Mouse (Mus musculus): ENCODE measurements around the gene Ccdc50. TPM values are rescaled to one million over a fixed set of nuclear protein-coding genes. Genes with fewer than 3 reads are reported as not detected.

Ccdc50 gene
- polyA plus RNA-seq, 1 experiment from 2014 or later = 52.3 TPM

DNA sequence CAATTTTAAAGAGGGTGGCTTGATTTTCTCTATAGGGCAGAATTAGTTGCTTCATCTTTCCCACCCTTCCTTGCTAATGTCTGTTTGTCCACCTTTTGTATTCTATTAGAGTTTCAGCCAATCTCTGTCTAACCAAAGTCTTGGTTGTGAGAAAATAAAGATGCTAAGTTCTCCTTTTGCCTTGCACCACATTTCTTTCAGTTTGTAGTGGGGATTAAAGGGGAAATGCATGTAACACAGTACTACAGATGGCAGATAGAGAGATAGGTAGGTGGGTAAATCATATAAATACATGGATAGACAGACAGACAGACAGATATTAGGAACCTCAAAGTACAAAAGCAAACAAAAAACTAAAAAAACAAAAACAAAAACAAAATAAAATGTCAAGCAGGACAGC, 12.1 kb upstream of the Ccdc50 start:
- no peak overlapping the region for H3K27ac ChIP-seq
- no peak overlapping the region for H3K9ac ChIP-seq (replicated peaks)
- H3K4me2 ChIP-seq = no peak overlapping the region
- no peak for ATAC-seq (ENCODE audit: insufficient number of reproducible peaks, insufficient read depth, low FRiP score, low TSS enrichment, low read depth)
- no peaks in the 10 kb centered on the region for H3K4me1 ChIP-seq (replicated peaks)
- H3K4me3 ChIP-seq (replicated peaks) = no peak overlapping the region
- no peaks in the 10 kb centered on the region for H3K27me3 ChIP-seq
- H3K36me3 ChIP-seq = no peaks in the 10 kb centered on the region
- H3K9me3 ChIP-seq = no peaks in the 10 kb centered on the region

DNA sequence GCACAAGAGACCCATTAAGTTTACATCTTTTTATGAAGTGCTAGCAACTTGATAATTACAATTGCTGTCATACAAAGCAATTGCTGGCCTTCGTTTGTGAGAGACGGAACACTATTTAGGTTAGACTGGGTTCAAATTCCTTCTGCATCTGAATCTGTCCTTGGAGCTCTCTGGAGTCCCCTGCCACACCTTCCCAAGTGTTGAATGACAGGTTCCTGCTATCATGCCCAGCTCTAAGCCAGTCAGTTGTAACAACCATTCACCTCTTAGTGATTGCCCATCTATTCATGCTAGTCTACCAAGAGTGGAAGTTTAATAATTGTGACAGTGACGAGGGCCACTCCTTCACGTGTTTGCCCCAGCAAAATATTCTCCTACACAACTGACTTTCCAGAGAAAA, 6.5 kb upstream of the Ccdc50 start:
- Histone ChIP-seq H3K27ac (no peak overlapping the region), H3K36me3 (no peaks in the 10 kb centered on the region), H3K4me2 (no peak overlapping the region), H3K9me3 (no peaks in the 10 kb centered on the region), H3K4me1 (replicated peaks) (no peaks in the 10 kb centered on the region), H3K27me3 (no peaks in the 10 kb centered on the region), H3K4me3 (replicated peaks) (no peak overlapping the region), H3K9ac (replicated peaks) (no peak overlapping the region)
- 62% methylated on average over 4 of the region's 4 CpGs for WGBS
- ATAC-seq (ENCODE audit: insufficient number of reproducible peaks, insufficient read depth, low FRiP score, low TSS enrichment, low read depth) = no peak

DNA sequence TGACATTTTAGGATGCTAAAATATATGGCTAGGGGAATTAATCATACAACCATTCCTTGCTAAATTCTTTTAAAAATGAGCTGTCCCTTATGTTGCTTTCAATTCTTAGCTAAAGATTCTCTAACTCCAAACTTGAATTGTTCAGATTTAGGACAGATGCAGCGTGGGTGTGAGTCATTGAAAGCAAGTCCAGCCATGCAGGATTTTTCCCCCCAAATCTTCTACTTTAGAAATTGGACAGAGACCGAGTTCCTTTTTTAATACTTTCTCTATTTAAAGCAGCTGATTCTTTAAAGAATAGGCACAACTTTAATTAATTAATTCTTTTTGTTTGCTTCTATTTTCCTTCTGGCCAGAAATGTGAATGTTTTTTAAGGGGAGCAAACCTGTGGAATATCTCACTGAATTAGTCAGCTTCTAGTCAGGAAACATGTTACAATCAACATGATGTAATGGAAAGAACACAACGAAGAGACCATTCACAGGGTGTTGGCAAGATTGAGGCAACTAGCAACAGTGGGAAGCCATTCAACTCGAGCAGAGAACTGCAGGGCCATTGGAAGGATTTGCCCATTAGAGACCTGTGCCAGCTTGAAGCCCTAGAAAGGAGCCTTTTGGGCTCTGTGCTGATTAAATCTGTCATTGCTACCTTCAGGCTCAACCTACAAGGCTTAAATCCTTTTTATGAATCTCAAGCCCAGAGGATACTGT, 3.6 kb upstream of the Ccdc50 start:
- Histone ChIP-seq H3K4me2 (no peak overlapping the region), H3K27ac (no peak overlapping the region), H3K9me3 (no peaks in the 10 kb centered on the region), H3K27me3 (no peaks in the 10 kb centered on the region), H3K9ac (replicated peaks) (no peak overlapping the region), H3K4me1 (replicated peaks) (peaks cover 4% of the 10 kb centered on the region), H3K4me3 (replicated peaks) (no peak overlapping the region), H3K36me3 (no peaks in the 10 kb centered on the region)
- WGBS = 70% methylated on average over 4 of the region's 4 CpGs
- ATAC-seq (ENCODE audit: insufficient number of reproducible peaks, insufficient read depth, low FRiP score, low TSS enrichment, low read depth) = no peak

DNA sequence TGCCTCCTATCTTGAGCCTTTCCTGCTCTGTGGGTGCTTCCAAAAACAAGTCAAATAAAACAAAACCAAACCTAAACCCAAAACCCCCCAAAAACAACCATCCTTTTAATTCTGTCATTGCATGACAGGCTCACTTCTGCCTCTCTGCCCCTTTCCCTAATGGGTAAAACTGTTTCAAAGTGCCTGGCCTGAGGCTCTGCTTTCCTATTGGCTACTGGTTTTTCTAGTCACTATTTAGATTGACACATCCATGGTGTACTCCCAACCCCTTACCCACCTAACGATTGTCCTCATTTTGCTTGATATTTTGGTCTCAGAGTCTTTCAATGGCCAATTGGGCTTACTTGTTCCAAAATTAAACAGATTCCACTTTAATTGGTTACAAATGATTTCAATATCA, 3.0 kb upstream of the Ccdc50 start:
- no peaks in the 10 kb centered on the region for H3K27me3 ChIP-seq
- no peak overlapping the region for H3K4me2 ChIP-seq
- no peak overlapping the region for H3K27ac ChIP-seq
- H3K36me3 ChIP-seq = no peaks in the 10 kb centered on the region
- WGBS = 78% methylated on average over 1 of the region's 1 CpGs
- ATAC-seq (ENCODE audit: insufficient number of reproducible peaks, insufficient read depth, low FRiP score, low TSS enrichment, low read depth) = no peak
- no peak overlapping the region for H3K9ac ChIP-seq (replicated peaks)
- no peaks in the 10 kb centered on the region for H3K9me3 ChIP-seq
- peaks cover 10% of the 10 kb centered on the region for H3K4me1 ChIP-seq (replicated peaks)
- H3K4me3 ChIP-seq (replicated peaks) = no peak overlapping the region

DNA sequence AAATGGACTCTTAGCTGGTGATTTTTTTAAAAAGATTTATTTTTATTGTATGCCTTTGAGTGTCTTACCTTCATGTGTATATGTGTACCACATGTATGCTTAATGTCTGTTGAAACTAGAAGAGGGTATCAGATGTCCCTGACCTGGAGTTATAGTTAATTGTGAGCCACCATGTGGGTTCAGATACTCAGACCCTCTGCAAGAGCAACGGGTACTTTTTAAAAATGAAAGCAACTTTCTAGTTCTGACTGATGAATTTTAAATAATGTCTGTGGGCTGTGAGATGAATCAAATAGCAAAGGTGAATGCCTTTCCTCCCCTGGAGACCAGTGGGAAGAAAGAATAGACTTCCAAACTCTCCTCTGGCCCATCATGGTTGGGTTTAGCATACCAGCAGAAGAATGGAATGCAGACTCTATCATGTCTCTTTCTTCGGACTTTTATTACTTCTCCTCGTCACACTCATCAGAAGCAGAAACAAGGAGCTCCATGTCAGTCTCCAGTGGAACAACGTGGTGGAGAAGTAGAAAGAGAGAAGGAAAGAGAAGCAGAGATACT, 1.7 kb upstream of the Ccdc50 start:
- H3K4me2 ChIP-seq = no peak overlapping the region
- no peak for ATAC-seq (ENCODE audit: insufficient number of reproducible peaks, insufficient read depth, low FRiP score, low TSS enrichment, low read depth)
- 76% methylated on average over 4 of the region's 4 CpGs for WGBS

DNA sequence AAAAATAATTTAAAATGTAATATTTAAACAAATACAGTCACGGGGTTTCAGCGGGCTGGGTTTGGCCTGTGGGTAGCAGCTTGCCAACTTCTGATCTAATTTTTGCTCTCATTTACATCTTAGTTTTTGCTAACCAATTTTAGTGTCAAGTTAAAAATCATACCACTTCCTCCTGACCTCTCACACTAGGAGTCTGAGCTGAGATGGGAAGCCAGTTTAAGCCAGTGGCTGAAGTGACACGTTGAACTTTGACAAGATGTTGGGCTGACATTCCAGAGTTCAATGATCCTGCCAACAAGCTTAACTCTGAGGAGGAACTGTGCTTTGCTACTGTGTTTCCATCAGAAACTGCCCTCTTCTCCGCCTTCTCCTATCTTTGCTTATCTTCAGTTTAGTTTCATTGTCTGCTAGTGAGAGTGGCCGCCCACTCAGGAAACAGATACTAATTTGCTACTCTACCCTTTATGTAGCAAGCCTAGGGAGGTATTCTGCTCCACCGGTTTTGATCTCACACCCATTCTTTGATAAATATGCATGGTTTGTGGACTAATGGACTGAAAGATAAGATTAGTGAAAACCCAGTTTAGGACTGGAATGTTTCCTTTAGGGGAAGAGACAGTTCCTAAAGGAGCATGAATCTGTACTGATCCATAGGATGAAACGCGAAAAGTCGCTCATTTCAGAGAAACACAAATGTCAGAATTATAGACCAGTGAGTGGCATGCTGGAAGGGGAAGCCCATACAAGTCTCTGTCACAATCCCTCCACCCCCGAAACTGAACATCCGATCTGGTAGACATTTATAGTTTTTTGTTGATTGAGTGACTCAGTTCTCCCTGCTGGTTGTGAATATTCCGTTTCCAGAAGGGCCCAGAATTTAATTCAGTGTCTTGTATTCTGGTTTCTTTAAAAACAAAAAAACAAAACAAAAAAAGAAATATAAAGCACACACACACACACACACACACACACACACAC, 746 bp upstream of the Ccdc50 start:
- Histone ChIP-seq H3K4me2 (peak overlapping the region; percentile 61), H3K4me1 (replicated peaks) (peaks cover 18% of the 10 kb centered on the region), H3K36me3 (no peaks in the 10 kb centered on the region), H3K27ac (no peak overlapping the region), H3K9ac (replicated peaks) (peak overlapping the region; percentile 92; the same call in 1 of the 2 replicates), H3K4me3 (replicated peaks) (peak overlapping the region; percentile 85), H3K9me3 (no peaks in the 10 kb centered on the region), H3K27me3 (no peaks in the 10 kb centered on the region)
- ATAC-seq (ENCODE audit: insufficient number of reproducible peaks, insufficient read depth, low FRiP score, low TSS enrichment, low read depth) = no peak
- WGBS = 63% methylated on average over 12 of the region's 12 CpGs

More for the DNA sequence above, 1.7 kb upstream of the Ccdc50 start:
- H3K36me3 ChIP-seq = no peaks in the 10 kb centered on the region
- H3K9me3 ChIP-seq = no peaks in the 10 kb centered on the region
- no peak overlapping the region for H3K4me3 ChIP-seq (replicated peaks)
- peaks cover 17% of the 10 kb centered on the region for H3K4me1 ChIP-seq (replicated peaks)
- H3K27ac ChIP-seq = no peak overlapping the region
- no peak overlapping the region for H3K9ac ChIP-seq (replicated peaks)
- H3K27me3 ChIP-seq = no peaks in the 10 kb centered on the region

DNA sequence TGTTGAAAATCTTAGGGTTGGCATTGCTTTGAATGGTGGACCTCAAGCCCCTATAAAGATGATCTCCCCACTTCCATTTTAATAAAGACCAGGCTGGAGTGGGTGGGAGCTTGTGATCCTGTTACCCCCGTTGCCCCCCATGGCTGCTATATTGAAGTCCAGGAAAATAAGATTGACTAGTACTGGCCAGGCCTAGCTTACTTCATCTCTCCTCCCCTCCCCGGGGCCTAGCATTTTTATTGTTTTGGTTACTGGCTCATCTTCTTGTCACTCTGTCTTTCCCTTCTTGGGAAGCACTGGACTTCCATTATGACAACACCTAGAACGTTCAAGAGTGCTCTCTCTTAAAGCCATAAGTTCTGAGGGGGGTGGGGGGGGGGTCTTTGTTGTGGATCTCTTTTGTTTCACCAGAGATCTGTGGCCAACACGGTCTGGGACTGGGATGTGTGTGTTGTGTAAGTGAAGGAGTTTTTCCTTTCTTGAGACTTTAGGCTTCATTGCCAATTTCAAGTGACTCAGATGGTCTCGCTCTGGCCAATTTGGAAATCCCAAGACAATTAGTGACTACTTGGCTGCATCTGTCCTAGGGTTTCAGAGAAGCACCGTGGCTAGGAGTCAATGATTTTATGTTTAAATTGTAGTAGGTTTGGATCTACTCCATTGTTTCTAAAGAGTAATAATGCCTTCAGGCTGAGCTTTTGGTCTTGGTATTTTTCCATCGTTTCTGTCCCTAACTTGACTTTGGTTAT, 1.0 kb downstream of the Ccdc50 start:
- WGBS = 30% methylated on average over 7 of the region's 7 CpGs
- H3K4me2 ChIP-seq = peak overlapping the region; percentile 61
- 0 out of 2 replicates have a peak, but pooled peaks have one; percentile 9 for ATAC-seq (ENCODE audit: insufficient number of reproducible peaks, insufficient read depth, low FRiP score, low TSS enrichment, low read depth)
- H3K27ac ChIP-seq = peak overlapping the region; percentile 98
- H3K27me3 ChIP-seq = no peaks in the 10 kb centered on the region
- H3K9ac ChIP-seq (replicated peaks) = peak overlapping the region; percentile 92
- peak overlapping the region; percentile 85 for H3K4me3 ChIP-seq (replicated peaks)
- no peaks in the 10 kb centered on the region for H3K9me3 ChIP-seq
- peaks cover 18% of the 10 kb centered on the region for H3K4me1 ChIP-seq (replicated peaks)
- H3K36me3 ChIP-seq = no peaks in the 10 kb centered on the region

DNA sequence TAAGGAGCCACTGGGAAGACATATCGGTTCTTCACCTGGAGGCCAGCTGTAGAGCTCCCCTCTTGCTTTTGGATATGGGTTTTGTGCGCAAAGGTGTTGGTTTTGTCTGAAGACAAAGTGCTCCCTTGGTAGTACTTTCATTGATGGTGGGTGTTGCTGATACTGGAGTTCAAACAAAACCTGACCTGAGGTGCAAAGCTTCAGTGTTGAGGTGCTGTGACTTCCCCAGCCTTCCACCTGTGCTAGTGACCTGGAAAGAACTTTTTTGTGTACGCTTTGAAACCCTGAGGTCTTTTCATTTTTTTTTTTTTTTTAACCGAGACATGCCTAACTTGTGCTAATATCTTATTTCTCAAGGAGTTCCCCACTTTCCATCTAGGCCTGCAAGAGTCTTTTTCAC, 1.6 kb downstream of the Ccdc50 start:
- 91% methylated on average over 4 of the region's 4 CpGs for WGBS
- Histone ChIP-seq H3K4me3 (replicated peaks) (peak overlapping the region; percentile 85), H3K4me2 (peak overlapping the region; percentile 61), H3K9ac (replicated peaks) (no peak overlapping the region), H3K27me3 (no peaks in the 10 kb centered on the region), H3K4me1 (replicated peaks) (peaks cover 18% of the 10 kb centered on the region), H3K27ac (no peak overlapping the region), H3K36me3 (no peaks in the 10 kb centered on the region), H3K9me3 (no peaks in the 10 kb centered on the region)
- ATAC-seq (ENCODE audit: insufficient number of reproducible peaks, insufficient read depth, low FRiP score, low TSS enrichment, low read depth) = no peak

DNA sequence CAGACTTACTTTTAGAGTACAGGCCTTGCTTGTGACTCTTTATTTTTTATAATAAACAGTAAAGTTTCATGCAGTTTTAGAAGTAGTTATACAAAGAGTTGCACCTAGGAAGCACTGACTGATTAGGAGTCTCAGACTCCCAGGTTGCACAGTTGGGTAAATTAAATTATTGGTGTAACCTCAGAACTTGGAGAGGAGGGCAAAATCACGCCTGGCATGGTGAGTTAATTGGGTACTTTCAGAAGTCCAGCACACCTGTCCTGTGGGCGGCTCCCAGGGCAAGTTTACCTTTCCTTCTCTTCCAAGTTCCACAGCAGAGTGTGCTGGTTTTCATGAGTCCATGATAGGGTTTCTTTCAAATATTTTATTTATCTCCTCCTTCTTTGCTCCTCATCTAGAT, 3.2 kb downstream of the Ccdc50 start:
- no peak overlapping the region for H3K4me3 ChIP-seq (replicated peaks)
- H3K4me2 ChIP-seq = no peak overlapping the region
- WGBS = 61% methylated on average over 2 of the region's 2 CpGs
- H3K4me1 ChIP-seq (replicated peaks) = peaks cover 18% of the 10 kb centered on the region
- no peak for ATAC-seq (ENCODE audit: insufficient number of reproducible peaks, insufficient read depth, low FRiP score, low TSS enrichment, low read depth)
- H3K36me3 ChIP-seq = no peaks in the 10 kb centered on the region
- no peak overlapping the region for H3K27ac ChIP-seq
- no peak overlapping the region for H3K9ac ChIP-seq (replicated peaks)
- H3K27me3 ChIP-seq = no peaks in the 10 kb centered on the region
- H3K9me3 ChIP-seq = peaks cover 5% of the 10 kb centered on the region; the same call in 1 of the 2 replicates

DNA sequence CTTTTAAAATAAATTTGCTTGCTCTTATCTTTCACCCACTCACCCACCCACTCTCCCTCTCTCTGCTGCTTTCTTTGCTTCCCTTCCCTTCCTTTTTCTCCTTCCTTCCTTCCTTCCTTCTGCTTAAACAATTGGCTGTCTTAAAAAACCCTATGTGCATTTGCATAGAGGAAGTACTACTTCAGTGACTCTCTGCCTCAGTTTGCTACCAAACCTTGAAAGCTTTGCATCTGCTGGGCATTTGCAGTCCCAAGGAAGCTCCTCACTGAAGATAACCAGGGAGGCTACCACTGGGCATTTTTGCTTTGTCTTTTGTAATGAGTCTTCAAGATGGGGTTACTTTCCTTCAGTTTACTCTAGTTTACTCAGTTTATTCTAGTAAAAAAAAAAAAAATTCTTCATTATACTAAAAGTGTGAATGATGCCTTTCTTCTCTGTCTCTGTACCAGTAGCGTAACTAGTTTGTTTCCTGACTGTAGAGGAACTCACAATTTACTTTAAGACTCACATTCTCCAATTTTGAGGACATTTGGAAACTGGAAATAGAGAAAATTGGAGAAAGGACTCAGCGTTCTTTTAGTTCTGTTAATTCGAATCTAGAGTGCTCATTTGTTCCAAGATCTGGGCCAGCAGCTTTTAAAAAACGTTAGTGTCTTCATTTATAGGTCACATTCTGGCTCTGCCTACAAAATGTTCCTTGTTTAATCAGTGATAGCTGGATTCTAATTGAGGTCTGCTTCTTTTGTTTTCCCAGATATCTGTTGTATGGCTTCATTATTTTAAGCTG, 6.8 kb downstream of the Ccdc50 start:
- no peak for ATAC-seq (ENCODE audit: insufficient number of reproducible peaks, insufficient read depth, low FRiP score, low TSS enrichment, low read depth)
- H3K27ac ChIP-seq = no peak overlapping the region
- H3K4me2 ChIP-seq = no peak overlapping the region
- H3K27me3 ChIP-seq = no peaks in the 10 kb centered on the region
- H3K4me3 ChIP-seq (replicated peaks) = no peak overlapping the region
- H3K36me3 ChIP-seq = no peaks in the 10 kb centered on the region
- peaks cover 5% of the 10 kb centered on the region; the same call in 1 of the 2 replicates for H3K9me3 ChIP-seq
- H3K4me1 ChIP-seq (replicated peaks) = peaks cover 10% of the 10 kb centered on the region
- no peak overlapping the region for H3K9ac ChIP-seq (replicated peaks)
- 83% methylated on average over 4 of the region's 4 CpGs for WGBS

Measured in limb, embryonic 12.5 days (tissue).